Mouse (Mus musculus) stomach, postnatal 0 days (tissue): ENCODE results near the gene Ampd2.

ENCODE experiments used
- CTCF ChIP-seq: IDR thresholded peaks from 2 replicates; pipeline ENCODE4 v1.5.1; 2016; ENCODE audit warnings: antibody characterized with exemption, low read depth, mild to moderate bottlenecking, moderate library complexity
- EP300 ChIP-seq: optimal IDR thresholded peaks from 2 replicates; pipeline ENCODE3; 2016; ENCODE audit warnings: antibody characterized with exemption

DNA sequence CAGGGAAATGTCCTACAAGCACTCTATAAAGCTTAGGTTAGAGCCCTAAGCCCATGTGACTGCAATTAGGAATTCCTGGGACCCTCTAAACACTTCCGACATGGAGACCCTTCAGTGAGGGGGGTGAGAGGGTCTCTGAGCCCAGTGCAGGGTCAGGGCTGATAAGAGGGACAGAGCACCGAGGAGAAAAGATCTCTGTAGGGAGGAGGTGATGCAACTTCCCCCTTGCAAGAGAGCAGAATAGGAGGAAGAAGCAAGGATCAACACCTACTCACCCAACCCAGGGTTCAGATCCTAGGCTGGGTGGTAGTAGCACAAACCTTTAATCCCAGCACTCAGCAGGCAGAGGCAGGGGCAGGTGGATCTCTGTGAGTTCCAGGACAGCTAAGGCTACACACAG lies 3.3 kb downstream of the Ampd2 start:
- TF ChIP-seq CTCF (no peak), EP300 (no peak)
